Comparison of ENCODE assay signal across 28 mouse cellular contexts in the genomic region with DNA sequence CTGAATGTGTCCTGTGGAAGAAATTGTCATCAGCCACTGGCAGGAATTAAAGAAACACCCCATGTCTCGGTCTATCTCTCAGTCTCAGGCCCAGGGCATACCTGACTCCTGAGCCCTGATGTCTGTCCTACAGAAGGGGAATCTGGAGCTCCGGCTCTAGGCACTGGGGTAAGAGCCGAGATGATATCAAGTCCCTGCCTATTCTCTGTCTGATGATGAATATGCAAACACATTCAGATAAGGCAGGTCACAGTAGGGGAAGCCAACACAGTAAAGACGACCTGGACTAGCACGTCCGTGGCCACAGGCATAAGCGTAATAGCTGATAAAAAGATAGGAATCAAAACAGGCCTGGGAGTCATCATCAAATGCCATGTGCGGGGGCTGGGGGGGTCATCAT. TPM values are rescaled to one million over a fixed set of nuclear protein-coding genes. Genes with fewer than 3 reads are reported as not detected.
DNase-seq lines count a peak whose midpoint lies in the region; ATAC-seq and TF ChIP-seq lines count a peak whose summit lies in the region.
"Had no signal": no experiment of that assay in that cellular context is flagged by ENCODE, and none has a peak within 500 bp of the region (broad histone marks: within the 10 kb centered on the region; RNA-seq: fewer than 3 reads in every experiment).

No protein-coding gene starts in this region.

- ATAC-seq in forebrain, embryonic 15.5 days (replicated peaks): no peak
- ATAC-seq in midbrain, embryonic 14.5 days (ENCODE audit: low FRiP score, low TSS enrichment): no peak
- no peak for ATAC-seq in midbrain, postnatal 0 days (ENCODE audit: low FRiP score)
- peak; percentile 12; the same call in 1 of the 2 replicates for ATAC-seq in liver, embryonic 16.5 days (ENCODE audit: low read depth)
- ATAC-seq in hindbrain, embryonic 11.5 days (ENCODE audit: low FRiP score): no peak
- ATAC-seq in frontal cortex, adult (ENCODE audit: low TSS enrichment): no peak
- ATAC-seq: forebrain, embryonic 16.5 days; intestine, embryonic 15.5 days; midbrain, embryonic 13.5 days had no signal

- TF ChIP-seq CTCF in midbrain, postnatal 0 days (IDR thresholded peaks at IDR 0.05): no peak

- WGBS in forebrain, embryonic 10.5 days: 62% methylated on average over 8 of the region's 8 CpGs
- WGBS in forebrain, embryonic 15.5 days: 69% methylated on average over 8 of the region's 8 CpGs
- WGBS in midbrain, embryonic 14.5 days: 53% methylated on average over 8 of the region's 8 CpGs
- 57% methylated on average over 8 of the region's 8 CpGs for WGBS in midbrain, postnatal 0 days
- 23% methylated on average over 8 of the region's 8 CpGs for WGBS in liver, embryonic 16.5 days (ENCODE audit: insufficient replicate concordance)
- 74% methylated on average over 8 of the region's 8 CpGs for WGBS in hindbrain, embryonic 11.5 days

- H3K27me3 ChIP-seq in forebrain, embryonic 10.5 days (ENCODE audit: poor library complexity, severe bottlenecking): no peaks in the 10 kb centered on the region
- no peaks in the 10 kb centered on the region for H3K27me3 ChIP-seq in forebrain, embryonic 15.5 days
- no peaks in the 10 kb centered on the region for H3K27me3 ChIP-seq in midbrain, embryonic 14.5 days (ENCODE audit: control insufficient read depth, insufficient read depth, low read length)
- H3K27me3 ChIP-seq in midbrain, postnatal 0 days (ENCODE audit: insufficient read depth, low read length): no peaks in the 10 kb centered on the region
- no peaks in the 10 kb centered on the region for H3K27me3 ChIP-seq in liver, embryonic 16.5 days (ENCODE audit: control insufficient read depth, insufficient read depth, low read depth, low read length)
- H3K27me3 ChIP-seq in hindbrain, embryonic 11.5 days (ENCODE audit: control insufficient read depth, insufficient read depth, low read length): no peaks in the 10 kb centered on the region
- H3K27me3 ChIP-seq: hindbrain, embryonic 15.5 days; intestine, embryonic 15.5 days; midbrain, embryonic 13.5 days; neural tube, embryonic 13.5 days had no signal

- H3K36me3 ChIP-seq in forebrain, embryonic 10.5 days (replicated peaks): no peaks in the 10 kb centered on the region
- no peaks in the 10 kb centered on the region for H3K36me3 ChIP-seq in forebrain, embryonic 15.5 days
- no peaks in the 10 kb centered on the region for H3K36me3 ChIP-seq in midbrain, embryonic 14.5 days (ENCODE audit: control insufficient read depth, insufficient read depth, low read length)
- H3K36me3 ChIP-seq in midbrain, postnatal 0 days (ENCODE audit: insufficient read depth, low read length): no peaks in the 10 kb centered on the region
- H3K36me3 ChIP-seq in liver, embryonic 16.5 days (ENCODE audit: control insufficient read depth, insufficient read depth): no peaks in the 10 kb centered on the region
- no peaks in the 10 kb centered on the region for H3K36me3 ChIP-seq in hindbrain, embryonic 11.5 days (ENCODE audit: control insufficient read depth, insufficient read depth, low read length)
- H3K36me3 ChIP-seq: heart, embryonic 13.5 days; hindbrain, embryonic 15.5 days; intestine, embryonic 15.5 days; midbrain, embryonic 13.5 days; neural tube, embryonic 13.5 days had no signal

- H3K9ac ChIP-seq in forebrain, embryonic 15.5 days (replicated peaks): no peak overlapping the region
- H3K9ac ChIP-seq in midbrain, embryonic 14.5 days (replicated peaks; ENCODE audit: low read length): no peak overlapping the region
- H3K9ac ChIP-seq in midbrain, postnatal 0 days (replicated peaks; ENCODE audit: low read length, poor library complexity, severe bottlenecking): no peak overlapping the region
- H3K9ac ChIP-seq in liver, embryonic 16.5 days (ENCODE audit: low read depth, low read length): no peak overlapping the region
- no peak overlapping the region for H3K9ac ChIP-seq in hindbrain, embryonic 11.5 days (ENCODE audit: low read depth, low read length)
- H3K9ac ChIP-seq: heart, embryonic 13.5 days; hindbrain, embryonic 15.5 days; intestine, embryonic 15.5 days; lung, embryonic 14.5 days; midbrain, embryonic 13.5 days; neural tube, embryonic 13.5 days had no signal

- peaks cover 13% of the 10 kb centered on the region for H3K4me1 ChIP-seq in forebrain, embryonic 10.5 days
- no peaks in the 10 kb centered on the region for H3K4me1 ChIP-seq in forebrain, embryonic 15.5 days
- peaks cover 5% of the 10 kb centered on the region; the same call in 1 of the 2 replicates for H3K4me1 ChIP-seq in midbrain, embryonic 14.5 days (ENCODE audit: control insufficient read depth, insufficient read depth, low read length)
- no peaks in the 10 kb centered on the region for H3K4me1 ChIP-seq in midbrain, postnatal 0 days (ENCODE audit: insufficient read depth, low read length)
- peaks cover 30% of the 10 kb centered on the region for H3K4me1 ChIP-seq in liver, embryonic 16.5 days (ENCODE audit: control insufficient read depth, low read depth, low read length)
- no peaks in the 10 kb centered on the region for H3K4me1 ChIP-seq in hindbrain, embryonic 11.5 days (replicated peaks; ENCODE audit: control insufficient read depth, insufficient read depth, low read length)
- H3K4me1 ChIP-seq: hindbrain, embryonic 15.5 days; intestine, embryonic 15.5 days; neural tube, embryonic 13.5 days had no signal

- no peak for DNase-seq in forebrain, embryonic 10.5 days (ENCODE audit: extremely low spot score, low spot score)
- DNase-seq in midbrain, embryonic 14.5 days: peak; percentile 15
- DNase-seq in midbrain, postnatal 0 days (ENCODE audit: low spot score): no peak
- DNase-seq in hindbrain, embryonic 11.5 days (ENCODE audit: low spot score): no peak
- DNase-seq in thymus, postnatal 25 days: no peak
- DNase-seq: adrenal gland, postnatal 25 days; cerebellum, adult 2 months; cerebellum, postnatal 14 days; gastrocnemius, postnatal 10 days; heart, postnatal 10 days; kidney, adult 2 months; kidney, postnatal 36 days; left cerebral cortex, postnatal 4 days; lung, embryonic 14.5 days; lung, postnatal 14 days; right cerebral cortex, postnatal 4 days; thymus, adult 2 months had no signal

- H3K9me3 ChIP-seq in forebrain, embryonic 10.5 days: no peaks in the 10 kb centered on the region
- no peaks in the 10 kb centered on the region for H3K9me3 ChIP-seq in forebrain, embryonic 15.5 days
- no peaks in the 10 kb centered on the region for H3K9me3 ChIP-seq in midbrain, embryonic 14.5 days (ENCODE audit: control insufficient read depth, low read length)
- H3K9me3 ChIP-seq in midbrain, postnatal 0 days (ENCODE audit: low read length): no peaks in the 10 kb centered on the region
- no peaks in the 10 kb centered on the region for H3K9me3 ChIP-seq in liver, embryonic 16.5 days (replicated peaks; ENCODE audit: control insufficient read depth, low read length)
- H3K9me3 ChIP-seq in hindbrain, embryonic 11.5 days (ENCODE audit: control insufficient read depth, low read length): no peaks in the 10 kb centered on the region
- H3K9me3 ChIP-seq: heart, embryonic 13.5 days; hindbrain, embryonic 15.5 days; intestine, embryonic 15.5 days; midbrain, embryonic 13.5 days; neural tube, embryonic 13.5 days had no signal

- H3K4me2 ChIP-seq in forebrain, embryonic 15.5 days (replicated peaks): no peak overlapping the region
- H3K4me2 ChIP-seq in midbrain, embryonic 14.5 days (ENCODE audit: low read length): no peak overlapping the region
- H3K4me2 ChIP-seq in midbrain, postnatal 0 days (ENCODE audit: low read depth, low read length, poor library complexity, severe bottlenecking): no peak overlapping the region
- H3K4me2 ChIP-seq in liver, embryonic 16.5 days (ENCODE audit: low read depth, low read length): no peak overlapping the region
- no peak overlapping the region for H3K4me2 ChIP-seq in hindbrain, embryonic 11.5 days (replicated peaks; ENCODE audit: low read depth, low read length)
- H3K4me2 ChIP-seq: heart, embryonic 13.5 days; hindbrain, embryonic 15.5 days; intestine, embryonic 15.5 days; lung, embryonic 14.5 days; midbrain, embryonic 13.5 days; neural tube, embryonic 13.5 days had no signal

- H3K4me3 ChIP-seq in forebrain, embryonic 10.5 days: no peak overlapping the region
- no peak overlapping the region for H3K4me3 ChIP-seq in forebrain, embryonic 15.5 days
- no peak overlapping the region for H3K4me3 ChIP-seq in midbrain, embryonic 14.5 days (replicated peaks; ENCODE audit: low read depth, low read length)
- no peak overlapping the region for H3K4me3 ChIP-seq in midbrain, postnatal 0 days (ENCODE audit: low read depth, low read length)
- H3K4me3 ChIP-seq in liver, embryonic 16.5 days (ENCODE audit: low read depth, low read length): no peak overlapping the region
- no peak overlapping the region for H3K4me3 ChIP-seq in hindbrain, embryonic 11.5 days (ENCODE audit: low read depth, low read length)
- H3K4me3 ChIP-seq: heart, embryonic 13.5 days; hindbrain, embryonic 15.5 days; intestine, embryonic 15.5 days; layer of hippocampus, adult 2 months; midbrain, embryonic 13.5 days; myocyte; neural tube, embryonic 13.5 days had no signal

- peak overlapping the region; percentile 2; the same call in 1 of the 2 replicates for H3K27ac ChIP-seq in forebrain, embryonic 10.5 days
- H3K27ac ChIP-seq in forebrain, embryonic 15.5 days (replicated peaks): no peak overlapping the region
- no peak overlapping the region for H3K27ac ChIP-seq in midbrain, embryonic 14.5 days (replicated peaks; ENCODE audit: low read depth, low read length)
- no peak overlapping the region for H3K27ac ChIP-seq in midbrain, postnatal 0 days (ENCODE audit: low read depth, low read length)
- H3K27ac ChIP-seq in liver, embryonic 16.5 days (ENCODE audit: low read length): no peak overlapping the region
- no peak overlapping the region for H3K27ac ChIP-seq in hindbrain, embryonic 11.5 days (ENCODE audit: low read depth, low read length)
- H3K27ac ChIP-seq: heart, embryonic 13.5 days; hindbrain, embryonic 15.5 days; intestine, embryonic 15.5 days; layer of hippocampus, adult 2 months; midbrain, embryonic 13.5 days; neural tube, embryonic 13.5 days had no signal

RNA-seq across cellular contexts. Expression of a gene that starts 32.2 kb away (rescaled TPM):
- polyA plus RNA-seq in forebrain, embryonic 10.5 days (2016; fragmentation: Nextera tagmentation; extraction: Ambion mirVana): 1.4 and 2.3 TPM in 2 replicates
- polyA plus RNA-seq in forebrain, embryonic 15.5 days (2015; fragmentation: Nextera tagmentation; extraction: Ambion mirVana): 0.39 and 0.54 TPM in 2 replicates
- polyA plus RNA-seq in midbrain, embryonic 14.5 days (2014; fragmentation: Nextera tagmentation; extraction: Ambion mirVana): 0.59 and 0.76 TPM in 2 replicates
- total RNA-seq in midbrain, postnatal 0 days (2014; rRNA removed): 1.7 and 2.0 TPM in 2 replicates
- polyA plus RNA-seq in midbrain, postnatal 0 days (2015; fragmentation: Nextera tagmentation; extraction: Ambion mirVana): 0.64 and 0.74 TPM in 2 replicates
- polyA plus RNA-seq in liver, embryonic 16.5 days (2015; fragmentation: Nextera tagmentation; extraction: Ambion mirVana): 4.1 and 4.4 TPM in 2 replicates
- polyA plus RNA-seq in hindbrain, embryonic 11.5 days (2014; fragmentation: Nextera tagmentation; extraction: Ambion mirVana): 1.2 and 2.6 TPM in 2 replicates
